Mouse (Mus musculus): ENCODE measurements around the gene Csad. TPM values are rescaled to one million over a fixed set of nuclear protein-coding genes. Genes with fewer than 3 reads are reported as not detected.

The Csad gene
- total RNA-seq, 1 experiment from 2014 or later, result 76.7 TPM

Other genes starting within 250 kb of the Csad start
- gene Krt8, start 200.2 kb downstream of the Csad start, total RNA-seq (2017), result 0.65 and 1.3 TPM in 2 replicates
- 58.8 and 66.5 TPM in 2 replicates for gene Krt18, start 176.5 kb downstream of the Csad start, total RNA-seq (2017)
- gene Eif4b, start 131.0 kb downstream of the Csad start, total RNA-seq (2017), result 451 and 486 TPM in 2 replicates
- gene Tns2, start 104.3 kb downstream of the Csad start, total RNA-seq (2017), result 3.6 and 4.0 TPM in 2 replicates
- 12.6 and 15.8 TPM in 2 replicates for gene Spryd3, start 68.5 kb downstream of the Csad start, total RNA-seq (2017)
- 0.15 TPM in 1 of 2 replicates, not detected in the other for gene Igfbp6, start 60.4 kb downstream of the Csad start, total RNA-seq (2017)
- gene Soat2, start 54.2 kb downstream of the Csad start, total RNA-seq (2017), result 1.3 and 2.4 TPM in 2 replicates
- gene Zfp740, start 1.5 kb downstream of the Csad start, total RNA-seq (2017), result 44.0 and 47.6 TPM in 2 replicates
- 83.0 and 92.1 TPM in 2 replicates for gene Itgb7, start 27.2 kb upstream of the Csad start, total RNA-seq (2017)
- 3.6 and 5.6 TPM in 2 replicates for gene Rarg, start 52.8 kb upstream of the Csad start, total RNA-seq (2017)
- not detected in 2 replicates for gene Gm9918, start 65.8 kb upstream of the Csad start, total RNA-seq (2017)
- gene Mfsd5, start 74.7 kb upstream of the Csad start, total RNA-seq (2017), result 11.5 and 19.4 TPM in 2 replicates
- 8.5 and 26.9 TPM in 2 replicates for gene Espl1, start 91.5 kb upstream of the Csad start, total RNA-seq (2017)
- gene Pfdn5, start 121.4 kb upstream of the Csad start, total RNA-seq (2017), result 273 and 464 TPM in 2 replicates
- gene Myg1, start 127.0 kb upstream of the Csad start, total RNA-seq (2017), result 35.7 and 75.9 TPM in 2 replicates
- gene Aaas, start 146.0 kb upstream of the Csad start, total RNA-seq (2017), result 48.4 and 91.9 TPM in 2 replicates
- not detected in 2 replicates for gene Sp7, start 162.5 kb upstream of the Csad start, total RNA-seq (2017)
- gene Sp1, start 201.4 kb upstream of the Csad start, total RNA-seq (2017), result 73.0 and 88.0 TPM in 2 replicates
- gene Amhr2, start 240.6 kb upstream of the Csad start, total RNA-seq (2017), result not detected in 2 replicates